Mouse (Mus musculus): ENCODE measurements at regions not wholly inside any gene's neighbourhood (a gene's known extent, or its start where the extent isn't known, plus 50 kb on each side); places are given as distances from the start of the nearest gene placed in this dataset.

GRCm38 (mm10) chr5:4597471-4597870 is 160.4 kb downstream of the Fzd1 start:
- no peak for DNase-seq (ENCODE audit: low read depth, low spot score)

GRCm38 (mm10) chr5:4595010-4595409 is 162.8 kb downstream of the Fzd1 start:
- no peak for DNase-seq (ENCODE audit: low read depth, low spot score)

- DNase-seq (ENCODE audit: low read depth, low spot score), result no peak
These were observed 163.3 kb downstream of the Fzd1 start for GRCm38 (mm10) chr5:4594562-4594961.

- DNase-seq (ENCODE audit: low read depth, low spot score), result no peak
These were observed 164.0 kb downstream of the Fzd1 start for GRCm38 (mm10) chr5:4593638-4594381.

- DNase-seq (ENCODE audit: low read depth, low spot score), result no peak
These were observed 166.1 kb downstream of the Fzd1 start for GRCm38 (mm10) chr5:4591721-4592120.

GRCm38 (mm10) chr5:4582702-4583475 is 174.9 kb downstream of the Fzd1 start:
- DNase-seq (ENCODE audit: low read depth, low spot score), result no peak

GRCm38 (mm10) chr5:4580185-4580839 is 177.5 kb downstream of the Fzd1 start:
- no peak for DNase-seq (ENCODE audit: low read depth, low spot score)

- DNase-seq (ENCODE audit: low read depth, low spot score), result no peak
These were observed 179.0 kb downstream of the Fzd1 start for GRCm38 (mm10) chr5:4578856-4579255.

GRCm38 (mm10) chr5:4577179-4577578 is 180.7 kb downstream of the Fzd1 start:
- no peak for DNase-seq (ENCODE audit: low read depth, low spot score)

GRCm38 (mm10) chr5:4563862-4564261 is 194.0 kb downstream of the Fzd1 start:
- DNase-seq (ENCODE audit: low read depth, low spot score), result no peak

- DNase-seq (ENCODE audit: low read depth, low spot score), result no peak
These were observed 196.2 kb downstream of the Fzd1 start for GRCm38 (mm10) chr5:4561661-4562060.

GRCm38 (mm10) chr5:4561139-4561470 is 196.7 kb downstream of the Fzd1 start:
- no peak for DNase-seq (ENCODE audit: low read depth, low spot score)

GRCm38 (mm10) chr5:4560370-4561138 is 197.3 kb downstream of the Fzd1 start:
- peak; percentile 43 for DNase-seq (ENCODE audit: low read depth, low spot score)

- DNase-seq (ENCODE audit: low read depth, low spot score), result no peak
These were observed 202.9 kb downstream of the Fzd1 start for GRCm38 (mm10) chr5:4554972-4555371.

- no peak for DNase-seq (ENCODE audit: low read depth, low spot score)
These were observed 219.3 kb downstream of the Fzd1 start for GRCm38 (mm10) chr5:4538572-4538971.

- no peak for DNase-seq (ENCODE audit: low read depth, low spot score)
These were observed 221.0 kb downstream of the Fzd1 start for GRCm38 (mm10) chr5:4536790-4537189.

- peak; percentile 65 for DNase-seq (ENCODE audit: low read depth, low spot score)
These were observed 221.9 kb downstream of the Fzd1 start for GRCm38 (mm10) chr5:4535951-4536350.

GRCm38 (mm10) chr5:4534512-4534911 is 223.3 kb downstream of the Fzd1 start:
- DNase-seq (ENCODE audit: low read depth, low spot score), result peak; percentile 72

- no peak for DNase-seq (ENCODE audit: low read depth, low spot score)
These were observed 227.4 kb downstream of the Fzd1 start for GRCm38 (mm10) chr5:4530236-4531067.

GRCm38 (mm10) chr5:4526042-4526815 is 231.6 kb downstream of the Fzd1 start:
- no peak for DNase-seq (ENCODE audit: low read depth, low spot score)

All from forelimb bud, embryonic 11.5 days (tissue).